Mouse (Mus musculus) C2C12 (cell line): ENCODE data around the gene Cdc42ep1. TPM values are rescaled to one million over a fixed set of nuclear protein-coding genes. Genes with fewer than 3 reads are reported as not detected.

Experiments used
- H3K27me3 ChIP-seq: one replicate; pipeline ENCODE4 v1.6.1; 2011; ENCODE audit not compliant: control insufficient read depth, insufficient read depth, insufficient read length
- H3K36me3 ChIP-seq: one replicate; pipeline ENCODE4 v1.6.1; 2011; ENCODE audit not compliant: control insufficient read depth, insufficient read depth
- H3K4me3 ChIP-seq: one replicate; pipeline ENCODE4 v1.5.1; 2011; ENCODE audit warnings: mild to moderate bottlenecking, control low read depth; ENCODE audit not compliant: poor library complexity, insufficient read depth, severe bottlenecking
- H3K79me2 ChIP-seq: one replicate; pipeline ENCODE4 v1.6.1; 2011; ENCODE audit not compliant: control insufficient read depth, insufficient read depth
- H3K79me3 ChIP-seq: one replicate; pipeline ENCODE4 v1.6.1; 2011; ENCODE audit warnings: low read depth, control low read depth
- H3ac ChIP-seq: one replicate; pipeline ENCODE3; 2011; ENCODE audit warnings: low read depth; ENCODE audit not compliant: control insufficient read depth, insufficient read length
- CEBPB ChIP-seq: IDR thresholded peaks from one replicate; pipeline ENCODE4 v1.6.1; 2011; ENCODE audit warnings: low read depth, mild to moderate bottlenecking, control low read depth, moderate library complexity
- CTCF ChIP-seq: IDR thresholded peaks from one replicate; pipeline ENCODE4 v1.5.1; 2011; ENCODE audit not compliant: control insufficient read depth, insufficient read depth, insufficient read length
- FOSL1 ChIP-seq: IDR thresholded peaks from one replicate; pipeline ENCODE4 v1.8.0; 2011; ENCODE audit warnings: mild to moderate bottlenecking, low read length; ENCODE audit not compliant: poor library complexity, insufficient read depth, severe bottlenecking
- MAX ChIP-seq: IDR thresholded peaks from one replicate; pipeline ENCODE4 v1.6.1; 2011; ENCODE audit warnings: mild to moderate bottlenecking, control low read depth
- MYOD1 ChIP-seq: IDR thresholded peaks from one replicate; pipeline ENCODE4 v1.6.1; 2011; ENCODE audit warnings: low read depth; ENCODE audit not compliant: control insufficient read depth, insufficient read length
- MYOG ChIP-seq: IDR thresholded peaks from one replicate; pipeline ENCODE4 v1.6.1; 2011; ENCODE audit not compliant: control insufficient read depth, insufficient read length; ENCODE audit errors: extremely low read depth
- USF1 ChIP-seq: IDR thresholded peaks from one replicate; pipeline ENCODE4 v1.6.1; 2011; ENCODE audit warnings: low read depth, mild to moderate bottlenecking, control low read depth, moderate library complexity
- polyA plus RNA-seq: library from polyadenylated mRNA; unstranded; fragments of >200 nt; fragmentation: generic; extraction: Trizol; gene quantifications from one replicate; pipeline ENCODE4 v1.2.1, GENCODE M21; 2012; ENCODE audit warnings: missing spikeins

Gene Cdc42ep1
- polyA plus RNA-seq, 1 experiment = 55.2 TPM

GRCm38 (mm10) chr15:78801971-78802741 is 40.3 kb upstream of the Cdc42ep1 start:
- TF ChIP-seq MAX (no peak), CTCF (no peak), MYOG (no peak)
- no peaks in the 10 kb centered on the region for H3K79me3 ChIP-seq
- peak overlapping the region; percentile 57 for H3ac ChIP-seq
- H3K36me3 ChIP-seq = no peaks in the 10 kb centered on the region
- peak overlapping the region; percentile 40 for H3K4me3 ChIP-seq
- peaks cover 6% of the 10 kb centered on the region for H3K79me2 ChIP-seq
- peaks cover 16% of the 10 kb centered on the region for H3K27me3 ChIP-seq

- no peak for TF ChIP-seq USF1
- TF ChIP-seq MYOD1 = no peak
- TF ChIP-seq CEBPB = no peak
- TF ChIP-seq MYOG = no peak
- TF ChIP-seq MAX = no peak
- TF ChIP-seq FOSL1 = no peak
These were observed 39.5 kb upstream of the Cdc42ep1 start, which contains the start of gene Card10 for GRCm38 (mm10) chr15:78802776-78803391. TSS of gene Card10 (minus strand) at chr15:78803042.

GRCm38 (mm10) chr15:78803499-78803900 is 38.9 kb upstream of the Cdc42ep1 start:
- Histone ChIP-seq H3K36me3 (no peaks in the 10 kb centered on the region), H3K79me2 (peaks cover 6% of the 10 kb centered on the region), H3K4me3 (no peak overlapping the region), H3ac (no peak overlapping the region), H3K79me3 (no peaks in the 10 kb centered on the region), H3K27me3 (peaks cover 16% of the 10 kb centered on the region)
- TF ChIP-seq CEBPB (no peak), USF1 (no peak), FOSL1 (no peak), CTCF (no peak), MYOD1 (no peak)

More at GRCm38 (mm10) chr15:78802776-78803391, 39.5 kb upstream of the Cdc42ep1 start, which contains the start of gene Card10:
- Histone ChIP-seq H3K79me2 (peaks cover 6% of the 10 kb centered on the region), H3K4me3 (peak within 1 kb of the TSS; percentile 40), H3K36me3 (no peaks in the 10 kb centered on the region), H3K79me3 (no peaks in the 10 kb centered on the region), H3ac (peak within 1 kb of the TSS; percentile 57), H3K27me3 (peaks cover 16% of the 10 kb centered on the region)

GRCm38 (mm10) chr15:78804326-78804725 is 38.1 kb upstream of the Cdc42ep1 start:
- TF ChIP-seq CEBPB (no peak), FOSL1 (no peak), MYOD1 (no peak), MAX (no peak), CTCF (no peak), MYOG (no peak), USF1 (no peak)
- Histone ChIP-seq H3K79me2 (peaks cover 6% of the 10 kb centered on the region), H3ac (no peak overlapping the region), H3K36me3 (no peaks in the 10 kb centered on the region), H3K27me3 (peaks cover 16% of the 10 kb centered on the region), H3K79me3 (no peaks in the 10 kb centered on the region), H3K4me3 (no peak overlapping the region)

GRCm38 (mm10) chr15:78805351-78805750 is 37.1 kb upstream of the Cdc42ep1 start:
- Histone ChIP-seq H3K79me3 (no peaks in the 10 kb centered on the region), H3K4me3 (no peak overlapping the region), H3K79me2 (peaks cover 6% of the 10 kb centered on the region), H3K27me3 (peaks cover 16% of the 10 kb centered on the region), H3K36me3 (no peaks in the 10 kb centered on the region), H3ac (no peak overlapping the region)
- TF ChIP-seq USF1 (no peak), MAX (no peak), CEBPB (no peak), MYOD1 (no peak), CTCF (no peak)
